Mouse (Mus musculus) ES-E14 (cell line): ENCODE data around the gene Klhdc8a. TPM values are rescaled to one million over a fixed set of nuclear protein-coding genes. Genes with fewer than 3 reads are reported as not detected.
A peak's percentile ranks its signal among the peaks of the same experiment; 100 is the strongest.

Experiments used
- DNase-seq: peaks from one replicate; pipeline ENCODE4 v3.0.0-alpha.2; 2013; ENCODE audit warnings: low read depth, low spot score
- H3K27ac ChIP-seq: 2 replicates; pipeline ENCODE4 v1.5.1; 2012; ENCODE audit warnings: low read depth, mild to moderate bottlenecking, low read length, moderate library complexity, mixed read lengths; ENCODE audit not compliant: poor library complexity, insufficient read depth, severe bottlenecking
- H3K36me3 ChIP-seq: 2 replicates; pipeline ENCODE4 v1.6.1; 2012; ENCODE audit warnings: mild to moderate bottlenecking, low read length, moderate library complexity, mixed read lengths; ENCODE audit not compliant: control insufficient read depth, poor library complexity, insufficient read depth, severe bottlenecking
- H3K4me1 ChIP-seq, 2 experiments: fragments of 150-350 bp in 1 of 2; sonication (generic) in 1 of 2; 2 replicates each; pipeline ENCODE4 v1.6.1; 2012; ENCODE audit warnings: low read length in 2 of 2, mild to moderate bottlenecking in 1 of 2, mixed read lengths in 1 of 2; ENCODE audit not compliant: control insufficient read depth in 2 of 2, insufficient read depth in 2 of 2, poor library complexity in 1 of 2
- H3K4me3 ChIP-seq, 2 experiments: fragments of 150-350 bp in 1 of 2; sonication (generic) in 1 of 2; 2 replicates each; pipeline ENCODE4 v1.5.1; 2012; ENCODE audit warnings: low read length in 2 of 2, low read depth in 1 of 2, mild to moderate bottlenecking in 1 of 2, mixed read lengths in 1 of 2; ENCODE audit not compliant: insufficient read depth in 1 of 2, poor library complexity in 1 of 2, severe bottlenecking in 1 of 2
- H3K9ac ChIP-seq: 2 replicates; pipeline ENCODE4 v1.6.1; 2012; ENCODE audit warnings: low read depth, mild to moderate bottlenecking, low read length, mixed read lengths; ENCODE audit not compliant: poor library complexity, insufficient read depth, severe bottlenecking
- H3K9me3 ChIP-seq: fragments of 150-350 bp; sonication (generic); 2 replicates; pipeline ENCODE4 v1.6.1; 2012; ENCODE audit warnings: low read depth, mild to moderate bottlenecking, low read length; ENCODE audit not compliant: control insufficient read depth, insufficient read depth
- CHD2 ChIP-seq: IDR thresholded peaks from 2 replicates; pipeline ENCODE4 v1.6.1; 2014; ENCODE audit warnings: mild to moderate bottlenecking, low read depth, low read length, inconsistent platforms
- HCFC1 ChIP-seq: IDR thresholded peaks from 2 replicates; pipeline ENCODE4 v1.6.1; 2012; ENCODE audit warnings: low read length, inconsistent platforms, borderline replicate concordance; ENCODE audit not compliant: insufficient read depth
- MAFK ChIP-seq: IDR thresholded peaks from 2 replicates; pipeline ENCODE4 v1.6.1; 2014; ENCODE audit warnings: mild to moderate bottlenecking, low read depth, low read length, inconsistent platforms; ENCODE audit not compliant: insufficient read depth
- ZC3H11A ChIP-seq: IDR thresholded peaks from 2 replicates; pipeline ENCODE4 v1.6.1; 2012; ENCODE audit warnings: low read depth, mild to moderate bottlenecking, inconsistent platforms, low read length, borderline replicate concordance
- ZNF384 ChIP-seq: IDR thresholded peaks from 2 replicates; pipeline ENCODE4 v1.6.1; 2012; ENCODE audit warnings: low read depth, low read length, inconsistent platforms
- in situ Hi-C, 2 experiments: fragments of 600-800 bp; cut with MboI; formaldehyde crosslinking; loops; one replicate each; pipeline ENCODE4 v1.15.1; 2025; ENCODE audit warnings: low sequenced_read_pairs in 2 of 2, inconsistent platforms in 1 of 2; ENCODE audit not compliant: unreplicated experiment in 2 of 2
- total RNA-seq: library from RNA; depleted of rRNA; stranded (reverse); fragments of 300-350 nt; gene quantifications from 2 replicates; pipeline ENCODE4 v1.2.3, GENCODE M21; 2012

The Klhdc8a gene
- total RNA-seq, 1 experiment, result 2.8 TPM

- no peak for DNase-seq
- H3K9me3 ChIP-seq, result no peaks in the 10 kb centered on the region
- in situ Hi-C loops, result no loop called here
- no peak overlapping the region for H3K9ac ChIP-seq
- no peaks in the 10 kb centered on the region for H3K36me3 ChIP-seq
- peak overlapping the region; percentile 31; the same call in 1 of the 2 replicates for H3K27ac ChIP-seq
- TF ChIP-seq MAFK (no peak), ZC3H11A (no peak), CHD2 (no peak), HCFC1 (no peak), ZNF384 (no peak)
- H3K4me3 ChIP-seq, result no peak overlapping the region
- H3K4me1 ChIP-seq, result peaks cover 22 to 36% of the 10 kb centered on the region in 2 experiments
Measured at GRCm38 (mm10) chr1:132281523-132282176, 16.8 kb upstream of the Klhdc8a start.

DNA sequence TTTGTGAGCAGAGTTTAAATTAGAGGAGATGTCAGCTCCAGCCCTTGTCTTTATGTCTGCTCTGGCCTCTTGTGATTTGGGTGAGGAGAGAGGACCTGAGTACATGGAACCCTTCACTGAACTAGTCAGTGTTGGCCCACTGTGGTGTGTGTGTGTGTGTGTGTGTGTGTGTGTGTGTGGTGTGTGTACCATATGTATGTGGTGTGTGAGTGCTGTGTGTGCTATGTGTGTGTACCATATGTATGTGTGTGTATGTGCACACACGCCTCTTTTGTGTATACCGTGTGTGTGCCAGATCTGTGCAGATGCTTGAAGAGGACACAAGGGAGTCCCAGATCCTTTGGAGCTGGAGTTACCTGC, 16.3 kb upstream of the Klhdc8a start:
- no peak overlapping the region; the same call in 1 of the 2 replicates for H3K27ac ChIP-seq

GRCm38 (mm10) chr1:132283018-132283417, 15.4 kb upstream of the Klhdc8a start:
- H3K36me3 ChIP-seq, result no peaks in the 10 kb centered on the region
- H3K27ac ChIP-seq, result no peak overlapping the region
- DNase-seq, result no peak
- no peak overlapping the region for H3K9ac ChIP-seq
- H3K9me3 ChIP-seq, result no peaks in the 10 kb centered on the region
- in situ Hi-C loops, result no loop called here
- TF ChIP-seq ZC3H11A (no peak), CHD2 (no peak), ZNF384 (no peak), HCFC1 (no peak), MAFK (no peak)
- H3K4me1 ChIP-seq, result peaks cover 20 to 38% of the 10 kb centered on the region in 2 experiments
- H3K4me3 ChIP-seq, result no peak overlapping the region

More for the DNA sequence above, 16.3 kb upstream of the Klhdc8a start:
- no peak overlapping the region for H3K9ac ChIP-seq
- no peaks in the 10 kb centered on the region for H3K9me3 ChIP-seq
- in situ Hi-C loops, result no loop called here
- DNase-seq, result no peak
- H3K36me3 ChIP-seq, result no peaks in the 10 kb centered on the region
- no peak for TF ChIP-seq CHD2
- TF ChIP-seq ZC3H11A, result no peak
- TF ChIP-seq HCFC1, result no peak
- no peak for TF ChIP-seq MAFK
- no peak for TF ChIP-seq ZNF384
- H3K4me3 ChIP-seq, result no peak overlapping the region
- H3K4me1 ChIP-seq, result peaks cover 21 to 31% of the 10 kb centered on the region in 2 experiments

- no peaks in the 10 kb centered on the region for H3K9me3 ChIP-seq
- no peaks in the 10 kb centered on the region for H3K36me3 ChIP-seq
- H3K9ac ChIP-seq, result no peak overlapping the region
- H3K4me3 ChIP-seq, result no peak overlapping the region
- no peak for DNase-seq
- TF ChIP-seq CHD2, result no peak
- no peak for TF ChIP-seq ZNF384
- TF ChIP-seq MAFK, result no peak
- TF ChIP-seq ZC3H11A, result no peak
- no peak for TF ChIP-seq HCFC1
- in situ Hi-C loops, result no loop called here
- peaks cover 11 to 49% of the 10 kb centered on the region in 2 experiments for H3K4me1 ChIP-seq
- H3K27ac ChIP-seq, result no peak overlapping the region
Measured at GRCm38 (mm10) chr1:132286735-132287134, 11.7 kb upstream of the Klhdc8a start.

- Histone ChIP-seq H3K4me1 (peaks cover 9 to 52% of the 10 kb centered on the region in 2 experiments), H3K9ac (no peak overlapping the region), H3K27ac (0 out of 2 replicates have a peak overlapping the region, but pooled peaks have one; percentile 15), H3K36me3 (no peaks in the 10 kb centered on the region), H3K4me3 (no peak overlapping the region), H3K9me3 (no peaks in the 10 kb centered on the region)
- TF ChIP-seq HCFC1, result no peak
- TF ChIP-seq MAFK, result no peak
- no peak for TF ChIP-seq ZC3H11A
- TF ChIP-seq CHD2, result no peak
- no peak for TF ChIP-seq ZNF384
- in situ Hi-C loops, result no loop called here
- no peak for DNase-seq
Measured at GRCm38 (mm10) chr1:132287445-132287844, 11.0 kb upstream of the Klhdc8a start.
